Mouse (Mus musculus): ENCODE data around the gene Aldh1l1.

The Aldh1l1 gene

DNA sequence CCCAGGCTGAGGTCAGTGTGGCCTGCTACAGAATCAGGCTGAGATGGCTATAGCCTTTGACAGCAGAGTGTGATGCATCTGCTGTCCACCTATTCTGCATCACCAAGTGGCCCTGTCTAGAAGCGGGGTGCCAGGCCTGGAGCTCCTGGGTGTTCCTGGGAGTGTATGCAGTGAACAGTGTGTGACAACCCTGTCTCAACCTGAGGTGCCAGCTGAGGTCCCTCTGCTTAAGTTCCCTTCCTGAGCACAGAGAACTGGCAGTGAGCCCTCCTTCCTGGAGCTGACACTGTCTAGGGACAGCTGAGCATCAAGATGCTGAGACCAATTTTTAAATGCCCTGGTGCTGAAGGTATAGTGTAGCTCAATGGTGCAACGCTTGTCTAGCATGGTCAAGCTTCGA lies 13.5 kb upstream of the Aldh1l1 start:
- DNase-seq = no peak

DNA sequence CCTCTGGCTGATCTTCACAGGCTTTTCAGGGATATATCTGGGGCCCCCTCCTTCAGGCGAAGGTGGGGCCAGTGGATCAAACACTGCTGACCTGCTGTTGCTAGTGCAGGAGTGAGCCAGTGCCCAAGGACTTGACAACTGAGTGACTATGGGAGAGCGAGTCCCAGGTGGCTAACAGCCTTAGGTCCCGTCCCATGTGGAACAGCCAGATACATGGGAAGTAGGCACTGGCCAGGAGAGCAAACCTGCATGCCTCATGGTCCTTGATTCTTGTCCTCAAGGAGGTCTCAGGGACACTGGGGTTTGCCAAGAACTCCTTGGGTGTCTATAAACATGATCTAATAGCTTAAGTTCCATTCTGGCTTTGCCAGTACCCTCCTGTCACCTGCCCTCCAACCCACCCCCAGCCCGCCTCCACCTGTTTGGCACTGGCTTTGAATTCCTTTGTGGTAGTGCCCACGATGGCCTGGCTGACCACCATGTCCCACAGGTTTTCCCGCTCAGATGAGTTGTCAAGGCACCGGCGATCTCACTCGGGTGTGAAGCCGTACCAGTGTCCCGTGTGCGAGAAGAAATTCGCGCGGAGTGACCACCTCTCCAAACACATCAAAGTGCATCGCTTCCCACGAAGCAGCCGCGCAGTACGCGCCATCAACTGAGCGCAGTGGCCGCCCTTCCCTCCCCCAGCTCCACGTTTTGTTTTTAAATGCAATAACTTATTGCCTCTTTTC lies 12.4 kb upstream of the Aldh1l1 start:
- DNase-seq = no peak

DNA sequence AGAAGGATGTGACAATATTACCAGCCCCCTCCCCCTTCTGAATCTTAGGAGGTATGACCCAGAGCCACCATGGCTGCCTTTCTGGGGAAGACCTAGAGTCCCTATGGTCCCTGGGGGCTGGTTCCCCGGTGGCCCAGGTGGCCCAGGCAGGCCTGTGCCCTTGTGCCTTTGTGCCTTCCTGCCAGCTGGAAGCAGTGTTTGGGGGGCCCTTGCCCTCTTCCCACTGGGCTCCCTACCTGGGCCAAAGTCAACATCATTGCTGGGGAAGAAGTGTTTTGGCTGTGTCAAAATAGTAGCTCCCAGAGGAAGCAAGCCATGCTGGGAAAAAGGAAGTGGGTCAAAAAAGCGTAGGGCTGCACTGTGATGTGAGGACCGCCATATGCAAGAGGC lies 11.9 kb upstream of the Aldh1l1 start:
- no peak for DNase-seq

DNA sequence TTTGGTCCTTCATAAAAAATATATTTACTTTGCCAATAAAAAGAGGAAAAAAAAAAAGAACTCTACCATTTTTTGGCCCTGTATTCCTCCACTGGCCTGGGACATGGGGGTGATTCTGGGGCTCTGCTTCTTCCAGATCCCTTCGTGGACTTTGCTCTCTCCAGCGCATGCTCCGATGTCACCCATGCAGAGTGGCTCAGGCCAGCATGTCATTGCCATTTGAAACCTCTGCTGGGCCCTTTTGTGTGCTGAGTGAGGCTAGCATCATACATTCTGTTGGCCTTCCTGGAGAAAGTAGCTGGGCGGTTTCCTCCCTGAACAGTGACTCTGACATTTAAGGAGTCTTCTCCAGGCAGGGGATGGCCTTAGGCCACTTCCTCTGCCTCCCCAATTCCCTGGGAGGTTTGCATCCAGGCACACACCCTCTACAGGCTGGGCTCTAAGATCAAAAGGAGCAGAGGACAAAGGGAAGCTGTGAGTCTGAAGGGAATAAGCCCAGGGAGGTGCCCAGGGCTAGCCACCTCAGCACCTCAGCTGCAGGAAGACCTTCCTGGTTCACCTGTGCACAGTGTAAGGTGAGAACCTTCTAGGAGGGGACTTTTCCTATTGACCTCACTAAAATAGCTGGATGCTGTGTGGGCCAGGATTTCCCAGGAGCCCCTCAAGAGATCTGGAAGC lies 10.9 kb upstream of the Aldh1l1 start:
- no peak for DNase-seq

DNA sequence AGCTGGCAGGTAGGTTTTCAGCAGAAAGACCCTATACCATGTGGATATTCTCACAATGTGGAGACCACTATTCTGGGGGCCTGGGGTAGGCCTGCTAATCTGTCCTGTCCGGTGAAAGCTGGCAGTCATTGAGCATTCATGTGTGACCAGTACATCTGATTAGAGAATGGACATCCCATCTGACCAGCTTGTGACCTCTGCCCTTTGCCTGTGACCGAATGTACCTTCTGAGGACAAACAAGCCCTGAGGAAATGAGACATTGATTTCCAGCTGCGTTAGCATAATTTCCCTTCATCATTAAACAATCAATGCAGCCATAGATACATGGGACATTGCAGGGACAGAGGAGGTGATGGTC lies 10.4 kb upstream of the Aldh1l1 start:
- DNase-seq = no peak

DNA sequence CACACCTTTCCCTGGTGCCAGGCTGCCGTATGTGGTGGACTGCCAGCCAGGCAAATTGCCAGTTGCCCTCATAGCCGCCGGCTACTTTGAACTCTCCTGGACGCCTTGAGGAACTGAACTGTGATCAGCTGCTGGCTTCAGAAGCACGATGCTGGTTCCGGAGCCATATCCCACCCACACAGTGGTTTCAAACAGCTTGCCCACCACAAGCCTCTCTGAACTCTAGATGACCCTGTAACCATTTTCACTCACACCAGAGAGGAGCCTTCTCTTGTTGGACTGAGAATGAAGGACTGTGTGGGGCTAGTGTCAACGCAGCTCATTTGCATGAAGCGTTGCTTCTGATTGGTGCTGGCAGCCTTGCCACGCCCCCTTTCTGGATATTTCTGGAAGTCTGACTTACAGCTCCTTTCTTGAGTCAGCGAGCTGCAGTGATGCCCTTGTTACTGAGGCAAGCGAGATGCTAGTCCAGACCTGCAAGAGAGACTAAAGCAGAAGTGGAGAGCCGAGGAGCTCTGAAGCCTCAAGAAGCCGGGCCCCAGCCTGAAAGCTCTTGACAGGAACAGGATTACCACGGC lies 9.2 kb upstream of the Aldh1l1 start:
- DNase-seq = peak; percentile 55

DNA sequence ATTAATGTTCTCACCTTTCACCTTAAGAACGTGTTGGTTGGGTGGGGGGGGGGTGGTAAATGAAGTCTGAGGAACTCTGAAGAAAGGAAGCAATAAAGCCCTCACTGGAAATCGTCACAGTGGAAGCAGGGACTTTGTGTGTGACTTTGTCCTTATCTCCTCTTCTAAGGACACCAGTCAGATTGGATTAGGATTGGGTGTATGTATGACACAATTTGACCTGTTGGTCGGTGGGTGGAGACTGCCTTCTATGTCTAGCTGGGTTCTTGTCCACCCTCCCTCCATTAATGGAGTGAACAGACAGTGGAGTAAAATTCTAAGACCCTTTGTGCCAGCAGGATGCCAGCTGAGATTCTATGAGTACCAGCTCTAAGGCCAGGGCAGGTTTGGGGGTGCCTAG lies 2.0 kb upstream of the Aldh1l1 start:
- DNase-seq = no peak

DNA sequence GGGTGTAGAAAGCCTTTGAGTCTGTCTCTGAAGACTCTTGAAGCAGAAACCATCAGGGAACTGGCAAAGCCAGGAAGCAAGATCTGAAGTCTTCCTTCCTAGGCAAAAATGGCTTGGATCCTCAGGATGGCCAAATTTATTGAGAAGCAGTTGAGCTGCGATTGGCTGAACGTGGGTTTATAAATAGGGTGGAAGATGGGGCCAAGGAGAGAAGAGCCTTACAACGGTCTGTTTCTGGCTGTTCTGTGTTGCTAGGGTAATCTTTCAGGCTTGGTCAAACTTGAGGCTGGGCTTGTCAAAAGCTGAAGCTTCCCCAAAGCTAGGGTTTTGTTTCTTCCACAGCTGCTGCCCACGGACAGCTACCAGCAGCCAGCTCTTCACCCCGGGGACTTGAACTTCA lies 1.4 kb upstream of the Aldh1l1 start:
- no peak for DNase-seq

DNA sequence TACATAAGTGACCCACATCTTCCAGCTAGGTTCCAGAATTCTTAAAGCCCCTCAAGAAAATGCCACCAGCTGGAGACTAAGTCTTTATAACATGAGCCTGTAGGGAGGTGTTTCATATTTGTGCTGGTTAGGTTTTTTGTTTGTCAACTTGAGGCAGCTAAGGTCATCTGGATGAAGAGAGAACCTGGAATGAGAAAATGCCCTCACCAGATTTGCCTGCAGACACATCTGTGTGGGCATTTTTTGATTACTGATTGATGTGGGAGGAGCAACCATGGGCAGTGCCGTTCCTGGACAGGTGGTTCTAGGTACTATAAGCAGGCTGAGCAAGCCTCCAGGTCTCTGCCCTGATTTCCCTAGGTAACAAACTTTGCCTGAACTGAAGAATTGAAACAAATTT lies 1.3 kb downstream of the Aldh1l1 start:
- DNase-seq = no peak

DNA sequence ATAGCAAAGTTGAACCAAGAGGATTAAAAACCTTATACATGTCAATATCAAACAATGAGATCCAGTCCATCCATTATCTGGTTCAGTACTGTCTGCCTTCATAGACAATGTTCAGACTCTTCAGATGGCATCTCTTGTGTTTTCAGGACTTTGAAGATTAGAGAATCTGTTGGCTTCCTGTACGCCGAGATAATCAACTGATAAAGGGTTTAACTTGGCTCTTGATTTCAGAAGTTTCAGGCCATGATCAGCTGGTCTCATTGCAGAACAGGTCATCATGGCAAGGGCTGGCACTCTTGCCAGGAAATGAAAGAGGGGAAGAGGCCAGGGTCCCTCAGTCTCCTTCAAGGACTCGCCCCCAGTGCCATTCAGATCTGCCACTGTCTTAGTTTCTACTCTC lies 3.3 kb downstream of the Aldh1l1 start:
- DNase-seq = no peak

DNA sequence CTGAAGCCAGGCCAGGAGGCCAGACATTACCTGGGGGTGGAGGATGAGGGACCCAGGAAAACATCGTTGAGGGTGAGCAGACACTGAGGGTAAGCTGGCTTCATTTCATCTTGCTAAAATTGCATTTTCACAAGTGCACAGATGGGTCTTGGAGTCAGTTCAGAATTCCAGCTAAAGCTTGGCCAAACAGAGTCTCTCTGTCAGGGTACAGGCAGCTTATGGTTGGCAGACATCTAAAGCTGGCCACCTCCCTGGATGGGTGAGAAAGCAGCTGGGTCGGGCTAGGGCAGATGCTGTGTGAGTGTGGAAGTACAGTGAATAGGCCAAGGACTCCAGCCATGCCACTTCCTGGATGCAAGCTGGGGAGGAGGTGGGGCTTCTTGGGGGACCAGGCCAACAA lies 4.7 kb downstream of the Aldh1l1 start:
- peak; percentile 53 for DNase-seq

DNA sequence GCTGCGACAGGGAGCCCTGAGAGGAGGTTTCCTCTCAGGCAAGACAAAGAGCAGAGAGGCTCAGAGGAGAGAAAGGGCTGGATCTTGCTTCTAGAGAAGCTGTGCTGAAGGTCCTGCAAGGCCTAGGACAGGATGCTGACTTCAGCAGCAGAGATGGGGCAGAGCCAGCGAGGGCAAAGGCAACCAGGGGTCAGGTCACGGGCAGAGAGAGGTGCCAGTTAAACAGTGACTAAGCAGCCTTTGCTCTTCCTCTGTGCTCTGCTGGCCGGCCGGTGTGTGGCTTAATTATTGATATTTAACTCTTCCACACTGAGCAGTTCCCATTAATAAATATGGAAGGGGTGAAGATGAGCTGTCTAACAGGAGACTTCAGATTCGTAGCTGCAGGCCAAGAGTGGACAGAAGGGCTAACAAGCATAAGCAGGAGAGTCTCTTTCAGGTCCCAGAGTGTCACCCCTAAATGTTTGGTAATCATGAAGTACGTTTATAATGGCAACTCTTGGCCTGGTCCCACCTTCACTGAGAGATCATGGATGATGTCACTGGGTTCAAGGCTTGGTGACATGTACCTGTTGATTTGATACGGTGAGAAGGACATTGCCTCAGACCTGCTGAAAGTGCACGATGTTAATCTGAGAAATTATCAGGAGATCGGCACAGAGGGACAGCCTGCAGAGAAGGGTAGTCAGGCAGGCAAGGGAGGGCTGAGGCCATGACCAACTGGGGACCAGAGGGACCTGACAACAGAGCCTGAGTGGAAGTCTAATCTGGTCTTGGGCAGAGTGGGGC lies 5.9 kb downstream of the Aldh1l1 start:
- no peak for DNase-seq

DNA sequence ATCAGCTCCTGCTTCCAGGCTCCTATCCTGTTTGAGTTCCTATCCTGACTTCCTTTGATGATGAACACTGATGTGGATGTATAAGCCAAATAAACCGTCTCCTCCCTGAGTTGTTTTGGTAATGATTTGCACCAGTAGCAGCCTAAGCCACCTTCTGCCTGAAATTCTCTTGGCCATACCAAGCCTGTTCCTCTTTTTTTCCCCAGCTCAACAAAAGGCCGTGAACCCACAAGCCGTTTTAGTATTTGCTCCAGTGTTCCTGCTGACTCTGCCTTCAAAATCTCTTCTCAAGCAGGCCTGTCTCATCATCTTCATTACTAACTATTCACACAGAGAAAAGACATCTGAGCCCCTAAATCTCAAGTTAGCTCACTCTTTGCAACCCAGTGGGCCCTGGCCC lies 7.9 kb downstream of the Aldh1l1 start:
- DNase-seq = no peak

DNA sequence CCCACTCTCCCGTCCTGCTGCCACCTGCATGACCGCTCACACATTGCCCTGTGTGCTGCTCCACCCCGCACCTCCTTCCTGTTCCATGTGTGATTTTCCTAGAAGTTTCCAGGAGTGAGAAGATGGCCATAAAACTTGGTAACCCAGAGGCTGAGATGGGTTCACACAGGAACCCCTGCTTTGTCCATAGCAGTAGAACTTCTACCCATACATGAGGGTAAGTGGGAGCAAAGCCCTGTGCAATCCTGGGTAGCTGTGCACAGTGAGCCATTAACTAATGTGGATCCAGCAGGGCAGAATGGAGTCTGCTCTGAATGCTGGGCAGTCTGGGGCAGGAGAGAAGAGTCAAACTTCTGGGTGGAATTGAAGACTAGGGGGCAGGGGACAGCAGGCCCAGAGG lies 8.3 kb downstream of the Aldh1l1 start:
- no peak for DNase-seq

DNA sequence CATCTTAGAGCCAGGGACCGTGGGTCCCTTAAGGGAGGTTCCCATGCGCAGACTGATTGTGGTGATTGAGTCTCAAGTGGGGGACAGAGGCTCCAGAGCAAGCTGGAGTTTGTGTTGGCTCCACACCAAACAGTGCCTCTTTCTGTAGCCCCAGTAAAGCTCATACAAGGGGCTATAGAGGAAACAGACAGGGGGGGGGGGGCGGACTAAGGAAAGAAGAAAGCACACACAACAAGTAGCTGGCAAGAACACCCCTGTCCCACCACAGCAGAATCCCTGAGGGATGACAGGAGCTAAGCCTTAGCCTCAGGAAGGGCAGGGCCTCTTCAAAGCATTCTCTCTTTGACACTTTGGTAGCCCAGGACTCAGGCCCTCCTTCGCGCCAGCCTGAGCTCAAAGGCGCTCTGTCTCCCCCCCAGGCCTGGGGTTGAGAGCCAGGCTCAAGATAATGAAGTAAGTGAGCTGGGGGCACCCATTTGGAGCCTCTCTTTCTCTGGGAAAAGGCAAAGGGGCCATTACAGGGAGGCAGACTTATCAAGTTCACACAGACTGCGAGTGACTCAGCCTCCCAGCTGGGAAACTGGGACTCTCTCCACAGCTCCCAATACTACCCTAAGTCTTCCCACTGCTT lies 9.2 kb downstream of the Aldh1l1 start:
- DNase-seq = no peak

DNA sequence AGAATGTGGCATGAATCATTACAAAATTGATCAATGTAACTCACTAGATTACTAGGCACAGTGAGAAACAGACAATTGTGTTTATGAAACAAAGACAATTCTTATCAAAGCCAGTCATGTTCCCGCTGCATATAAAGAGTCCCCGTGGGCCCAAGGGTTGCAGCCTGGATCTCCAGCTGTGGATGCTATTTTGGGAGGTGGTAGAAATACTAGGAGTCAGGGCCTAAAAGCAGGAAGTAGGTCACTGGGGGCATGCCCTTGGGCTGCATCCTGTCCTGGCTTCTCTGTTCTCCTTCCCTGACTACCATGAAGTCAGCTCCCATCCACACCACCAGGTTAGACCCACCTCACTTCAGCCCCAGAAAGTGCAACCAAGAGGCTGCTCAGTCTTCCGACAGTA lies 10.0 kb downstream of the Aldh1l1 start:
- DNase-seq = no peak

DNA sequence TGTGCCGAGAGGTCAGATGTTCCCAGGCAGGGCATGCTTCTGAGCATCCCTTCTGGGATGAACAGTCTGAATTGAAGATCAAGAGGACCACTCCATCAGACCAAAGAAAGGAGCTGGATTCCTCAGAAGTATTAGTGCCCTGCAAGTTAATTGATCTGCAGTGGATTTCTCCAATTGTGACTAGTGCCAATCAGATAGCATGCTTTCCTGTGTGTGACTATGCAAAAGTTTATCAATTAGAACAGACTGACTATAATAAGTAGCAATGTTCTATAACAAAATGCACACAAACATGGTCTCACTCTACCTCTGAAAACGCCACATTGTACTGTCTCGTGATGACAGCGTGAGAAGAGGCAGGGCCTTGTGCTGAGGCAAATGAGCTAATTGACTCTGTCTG lies 13.3 kb downstream of the Aldh1l1 start:
- DNase-seq = no peak

DNA sequence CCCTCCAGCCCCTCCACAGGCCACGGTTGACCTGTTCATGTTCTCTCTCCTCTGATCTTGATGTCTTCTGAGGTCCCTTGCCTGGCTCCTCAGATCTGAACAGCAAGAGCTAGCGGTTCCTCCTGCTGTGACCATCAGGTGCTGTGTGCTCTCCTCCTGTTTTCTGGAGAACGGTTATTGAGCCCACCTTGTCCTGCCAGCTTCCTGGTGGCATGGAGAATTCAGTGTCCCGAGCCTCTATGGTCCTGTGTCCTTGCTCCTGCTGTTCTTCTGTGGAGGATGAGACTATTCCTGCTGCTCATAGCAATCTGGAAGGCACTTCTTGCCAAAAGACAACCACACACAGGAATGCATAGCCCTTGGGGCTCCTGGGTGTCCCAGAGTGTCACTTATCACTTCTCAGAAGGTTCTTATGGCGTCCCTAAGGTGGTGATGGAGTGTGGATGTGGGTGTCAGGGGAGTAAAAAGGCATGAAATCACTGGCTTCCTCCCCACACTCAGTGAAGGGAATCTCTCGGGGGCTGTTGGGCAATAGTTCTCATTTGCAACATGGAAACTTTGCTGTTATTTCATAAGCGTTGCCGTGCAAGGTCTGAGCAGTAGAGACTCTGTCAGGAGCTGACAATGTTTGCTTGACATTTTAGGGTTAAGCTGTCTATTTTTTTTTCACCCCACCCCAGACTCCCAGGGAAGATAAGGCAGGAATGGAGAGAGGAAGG lies 15.2 kb downstream of the Aldh1l1 start:
- no peak for DNase-seq

DNA sequence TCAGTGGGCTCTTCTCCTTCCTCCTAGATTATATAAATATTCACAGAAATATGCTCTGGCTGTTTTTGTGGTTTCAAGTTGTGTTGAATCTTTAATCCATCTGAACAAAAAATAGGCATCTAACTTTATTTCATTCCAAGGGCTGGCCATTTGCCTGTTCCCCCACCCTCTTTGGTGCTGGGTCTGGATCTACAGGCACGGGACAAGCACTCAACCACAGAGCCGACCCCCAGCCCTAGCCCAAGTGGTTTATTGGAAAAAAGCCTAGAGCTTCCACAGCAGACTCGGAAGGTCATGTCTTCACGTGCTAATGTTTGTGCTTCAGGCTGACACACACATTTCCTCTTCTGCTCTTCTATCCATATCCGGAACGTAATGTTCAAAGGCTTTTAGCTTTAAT lies 19.7 kb downstream of the Aldh1l1 start:
- no peak for DNase-seq

DNA sequence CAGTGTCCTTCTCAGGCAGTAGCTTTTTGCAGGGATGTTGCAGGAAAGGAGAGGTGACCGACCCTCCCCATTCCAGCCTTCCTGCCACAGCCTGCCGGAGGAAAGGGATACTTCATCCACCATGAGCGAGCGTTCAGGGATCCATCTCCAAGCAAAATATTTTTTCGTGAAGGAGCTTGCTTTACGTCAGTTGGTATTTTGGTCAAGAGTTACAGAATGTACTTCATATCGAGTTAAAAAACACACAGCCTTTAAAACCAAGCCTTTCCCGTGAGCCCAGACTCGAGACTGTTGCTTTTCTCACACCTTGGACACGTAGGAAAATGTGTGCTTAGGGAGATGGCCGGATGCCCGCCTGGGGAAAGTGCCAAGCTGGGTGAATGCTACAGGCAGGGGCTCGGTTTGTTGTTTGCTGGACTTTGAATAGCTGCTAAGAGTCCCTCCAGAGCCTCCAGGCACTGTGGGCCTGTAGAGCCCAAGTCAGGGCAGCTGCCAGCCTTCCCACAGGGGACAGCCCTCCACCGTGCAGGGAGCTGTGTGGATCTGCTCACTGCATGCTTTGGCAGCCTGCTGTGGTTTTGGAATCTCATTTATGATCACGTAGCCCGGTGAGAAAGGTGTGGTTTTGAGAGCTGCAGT lies 20.6 kb downstream of the Aldh1l1 start:
- DNase-seq = peak; percentile 88

DNA sequence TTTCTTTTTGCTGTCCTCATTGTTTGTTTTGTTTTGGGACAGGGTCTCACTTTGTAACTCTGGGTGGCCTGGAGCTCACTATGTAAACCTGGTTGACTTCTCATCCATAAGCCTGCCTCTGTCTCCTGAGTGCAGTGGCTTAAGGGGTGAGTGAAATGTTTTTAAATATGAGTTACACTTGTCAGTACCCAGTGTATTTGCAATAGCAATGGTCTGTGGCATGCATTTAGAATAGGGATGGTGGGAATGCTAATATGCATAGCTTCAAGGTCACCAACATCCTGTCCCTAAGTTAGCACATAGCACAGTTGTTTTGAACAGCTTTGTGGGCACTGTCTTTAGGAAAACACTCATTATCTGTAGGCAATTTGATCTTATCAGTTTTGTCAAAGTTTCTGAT lies 21.2 kb downstream of the Aldh1l1 start:
- no peak for DNase-seq

DNA sequence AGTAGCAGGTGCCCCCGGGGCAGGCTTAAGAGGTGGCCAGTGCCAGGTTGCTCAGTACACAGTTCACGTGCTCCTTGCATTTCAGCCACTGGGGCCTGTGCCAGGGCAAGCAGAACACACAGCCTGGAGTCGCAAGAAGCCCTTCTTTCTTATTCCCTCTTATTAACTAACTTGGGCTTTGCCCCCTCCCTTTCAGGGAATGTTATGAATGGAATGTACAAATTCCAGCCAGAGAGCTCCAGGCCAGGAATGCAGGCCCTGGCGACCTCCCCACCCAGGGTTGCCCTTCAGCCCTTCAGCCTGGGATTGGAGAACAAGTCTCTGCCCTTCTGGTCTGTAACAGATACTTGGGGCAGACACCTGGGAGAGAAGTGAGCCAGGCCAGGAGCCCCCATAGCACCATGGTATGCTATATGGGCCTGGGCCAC lies 22.0 kb downstream of the Aldh1l1 start:
- DNase-seq = no peak
